Mouse (Mus musculus) embryonic facial prominence, embryonic 15.5 days (tissue): ENCODE measurements around the gene D130043K22Rik. TPM values are rescaled to one million over a fixed set of nuclear protein-coding genes. Genes with fewer than 3 reads are reported as not detected.

ENCODE experiments used
- ATAC-seq: fragments of 200-750 bp; cut with Nextera tagmentation; 2 replicates; pipeline ENCODE4 v1.8.0; 2017; ENCODE audit warnings: low read depth, moderate TSS enrichment; ENCODE audit not compliant: insufficient number of reproducible peaks, low FRiP score, low TSS enrichment
- H3K27ac ChIP-seq: fragments of 300-500 bp; sonication (generic); replicated peaks from 2 replicates; pipeline ENCODE4 v1.5.1; 2015; ENCODE audit warnings: mild to moderate bottlenecking, inconsistent platforms
- H3K27me3 ChIP-seq: fragments of 300-500 bp; sonication (generic); 2 replicates; pipeline ENCODE4 v1.6.1; 2015; ENCODE audit warnings: inconsistent platforms
- H3K36me3 ChIP-seq: fragments of 300-500 bp; sonication (generic); 2 replicates; pipeline ENCODE4 v1.6.1; 2015; ENCODE audit warnings: mild to moderate bottlenecking, inconsistent platforms
- H3K4me1 ChIP-seq: fragments of 300-500 bp; sonication (generic); 2 replicates; pipeline ENCODE4 v1.6.1; 2015; ENCODE audit warnings: inconsistent platforms
- H3K4me2 ChIP-seq: fragments of 300-500 bp; sonication (generic); replicated peaks from 2 replicates; pipeline ENCODE4 v1.6.1; 2015; ENCODE audit warnings: mild to moderate bottlenecking, inconsistent platforms
- H3K4me3 ChIP-seq: fragments of 300-500 bp; sonication (generic); replicated peaks from 2 replicates; pipeline ENCODE4 v1.5.1; 2015; ENCODE audit warnings: mild to moderate bottlenecking, inconsistent platforms
- H3K9ac ChIP-seq: fragments of 300-500 bp; sonication (generic); 2 replicates; pipeline ENCODE4 v1.6.1; 2015; ENCODE audit warnings: inconsistent platforms
- H3K9me3 ChIP-seq: fragments of 300-500 bp; sonication (generic); replicated peaks from 2 replicates; pipeline ENCODE4 v1.6.1; 2016; ENCODE audit warnings: inconsistent platforms
- WGBS: fragments of 180-500 bp; shearing (Covaris S2); methylation state at CpG from one replicate; pipeline ENCODE4 v1.1.7; 2015; 5-methylcytosine and 5-hydroxymethylcytosine counted together
- polyA plus RNA-seq: library from polyadenylated mRNA; unstranded; fragments of >200 nt; fragmentation: Nextera tagmentation; extraction: Ambion mirVana; gene quantifications from 2 replicates; pipeline ENCODE4 v1.2.1, GENCODE M21; 2015

The D130043K22Rik gene
- 0.88 and 1.3 TPM in 2 replicates for polyA plus RNA-seq

DNA sequence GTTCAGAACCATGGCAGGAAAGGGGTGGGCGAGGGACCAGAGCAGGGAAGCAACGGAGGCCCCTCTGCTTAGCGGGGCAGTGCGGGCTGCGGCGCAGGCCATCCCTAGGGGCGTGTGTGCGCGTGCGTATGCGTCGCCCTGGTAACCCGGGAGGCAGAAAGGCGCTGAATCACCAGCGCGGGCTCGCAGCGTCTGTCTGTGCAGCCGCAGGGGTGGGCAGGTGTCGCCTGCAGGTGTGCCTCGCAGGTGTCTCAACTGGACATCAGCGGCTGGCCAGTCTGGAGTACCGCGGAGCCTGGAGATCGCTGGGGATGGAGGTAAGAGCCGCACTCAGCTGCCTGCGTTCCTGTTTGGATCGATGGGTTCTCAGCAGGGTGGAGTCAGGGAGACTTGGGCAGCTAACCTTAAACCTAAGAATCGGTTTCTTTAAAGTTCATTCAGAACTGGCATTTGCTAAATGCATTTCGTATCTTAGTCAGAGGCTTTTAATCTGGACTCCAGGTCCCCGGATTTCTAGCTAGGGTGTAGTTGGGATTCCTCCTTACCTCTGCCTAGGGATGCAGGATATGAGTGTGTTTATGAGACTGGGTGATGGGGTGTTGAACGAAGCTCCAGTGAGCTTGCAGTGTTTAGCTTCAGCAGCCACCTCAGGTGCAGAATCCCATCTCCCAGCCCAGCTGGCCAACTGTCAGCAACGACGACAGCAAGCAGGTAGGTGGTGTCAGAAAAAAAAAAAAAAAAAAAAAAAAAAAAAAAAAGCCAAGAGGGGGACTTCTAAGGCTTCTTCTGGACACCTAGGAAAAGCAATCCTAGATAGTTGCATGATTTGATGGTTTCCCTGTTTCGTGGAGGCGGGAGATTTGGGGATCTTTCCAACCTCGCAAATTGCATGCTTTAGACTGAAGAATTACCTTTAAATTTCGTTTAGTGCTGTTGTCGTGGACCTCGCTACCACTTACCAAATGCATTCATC is at the start of gene D130043K22Rik:
TSS of gene D130043K22Rik (plus strand) at position 153 of the 973 bp plus-strand sequence.
- Histone ChIP-seq H3K27ac (peak within 1 kb of the TSS; percentile 28; the same call in 1 of the 2 replicates), H3K27me3 (no peaks in the 10 kb centered on the region), H3K9ac (no peak within 1 kb of the TSS), H3K36me3 (peaks cover 11% of the 10 kb centered on the region; the same call in 1 of the 2 replicates), H3K4me1 (peaks cover 8% of the 10 kb centered on the region), H3K9me3 (no peaks in the 10 kb centered on the region), H3K4me3 (peak within 1 kb of the TSS; percentile 43), H3K4me2 (peak within 1 kb of the TSS; percentile 81)
- WGBS = 13% methylated on average over 40 of the region's 40 CpGs
- peak; percentile 84 for ATAC-seq

DNA sequence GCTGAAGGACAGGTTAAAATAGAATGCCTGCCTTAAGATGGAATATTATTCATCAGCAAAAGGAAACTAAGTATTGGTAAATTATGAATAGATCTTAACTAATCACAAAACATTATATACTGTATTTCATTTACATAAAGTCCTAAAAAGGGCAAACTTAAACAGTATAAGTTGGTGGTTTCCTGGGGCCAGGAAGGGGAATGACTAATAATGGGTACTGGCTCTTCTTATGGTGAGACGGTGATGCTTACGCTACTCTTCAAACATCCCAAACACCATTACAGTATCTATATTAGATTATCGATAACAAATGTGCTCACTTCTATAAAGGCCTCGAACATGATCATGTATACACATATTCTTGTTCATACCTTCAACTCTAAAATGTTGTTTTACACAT is 46.2 kb upstream of the D130043K22Rik start:
- Histone ChIP-seq H3K4me1 (peaks cover 15% of the 10 kb centered on the region; the same call in 1 of the 2 replicates), H3K27me3 (no peaks in the 10 kb centered on the region), H3K9ac (no peak overlapping the region), H3K9me3 (no peaks in the 10 kb centered on the region), H3K4me3 (no peak overlapping the region), H3K27ac (no peak overlapping the region), H3K4me2 (no peak overlapping the region), H3K36me3 (no peaks in the 10 kb centered on the region)
- no peak for ATAC-seq
- 95% methylated on average over 4 of the region's 4 CpGs for WGBS

DNA sequence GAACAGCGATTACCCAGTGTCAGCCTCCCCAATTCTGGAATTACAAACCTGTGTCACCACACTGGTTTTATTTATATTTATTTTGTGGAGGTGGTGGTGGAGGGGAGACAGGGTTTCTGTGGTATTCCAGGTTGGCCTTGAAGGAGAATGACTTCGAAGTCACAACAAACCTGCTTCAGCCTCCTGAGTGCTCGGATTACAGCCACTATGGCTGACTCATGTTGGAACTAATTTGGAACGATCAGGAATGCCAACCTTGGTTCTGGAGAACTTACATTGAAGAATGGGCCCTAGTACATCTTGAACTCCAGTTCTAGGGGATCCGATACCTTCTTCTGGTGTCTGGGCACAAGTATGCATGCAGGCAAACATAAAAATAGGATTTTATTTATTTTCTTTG is 45.6 kb upstream of the D130043K22Rik start:
- Histone ChIP-seq H3K27me3 (no peaks in the 10 kb centered on the region), H3K9ac (no peak overlapping the region; the same call in 1 of the 2 replicates), H3K4me3 (peak overlapping the region; percentile 97), H3K4me1 (peaks cover 15% of the 10 kb centered on the region; the same call in 1 of the 2 replicates), H3K9me3 (no peaks in the 10 kb centered on the region), H3K4me2 (peak overlapping the region; percentile 65), H3K27ac (no peak overlapping the region), H3K36me3 (no peaks in the 10 kb centered on the region)
- 56% methylated on average over 5 of the region's 5 CpGs for WGBS
- no peak for ATAC-seq

DNA sequence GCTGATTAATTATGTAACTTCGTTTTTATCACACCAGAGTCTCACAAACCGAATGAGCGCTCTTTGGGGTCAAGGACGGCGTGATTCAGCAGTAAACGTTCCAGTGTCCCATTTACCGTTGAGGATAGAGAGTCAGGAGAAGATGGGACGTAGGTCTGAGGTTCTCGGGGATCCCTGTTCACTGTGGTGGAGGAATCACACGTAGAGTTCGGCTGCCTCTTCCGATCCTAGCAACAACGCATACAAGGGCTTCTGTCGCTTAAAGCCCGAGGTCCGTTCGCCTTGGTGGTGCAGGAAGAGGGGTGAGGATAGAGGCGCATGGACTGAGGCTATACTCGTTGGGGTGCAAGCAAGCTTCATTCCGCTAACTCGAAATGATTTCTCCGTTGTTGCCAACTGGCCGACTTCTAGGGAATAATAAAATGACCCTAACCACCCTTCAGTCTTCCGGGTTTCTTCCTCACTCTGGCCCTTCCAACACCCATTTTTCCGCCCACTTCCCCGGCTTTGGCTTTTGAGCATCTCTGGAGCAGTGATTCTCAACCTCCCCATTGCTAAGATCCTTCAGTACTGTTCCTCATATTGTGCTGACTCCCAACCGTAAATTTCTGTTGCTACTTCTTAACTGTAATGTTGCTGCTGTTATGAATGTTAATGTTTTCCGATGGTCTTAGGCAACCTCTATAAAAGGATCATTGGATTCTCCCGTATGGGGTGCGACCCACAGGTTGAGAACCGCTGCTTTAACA is 44.8 kb upstream of the D130043K22Rik start:
- peak; percentile 39 for ATAC-seq
- Histone ChIP-seq H3K4me2 (peak overlapping the region; percentile 65), H3K9me3 (no peaks in the 10 kb centered on the region), H3K27ac (peak overlapping the region; percentile 100), H3K4me3 (peak overlapping the region; percentile 97), H3K27me3 (no peaks in the 10 kb centered on the region), H3K36me3 (no peaks in the 10 kb centered on the region), H3K9ac (peak overlapping the region; percentile 10), H3K4me1 (peaks cover 18% of the 10 kb centered on the region; the same call in 1 of the 2 replicates)
- under 1% methylated on average over 31 of the region's 31 CpGs for WGBS

DNA sequence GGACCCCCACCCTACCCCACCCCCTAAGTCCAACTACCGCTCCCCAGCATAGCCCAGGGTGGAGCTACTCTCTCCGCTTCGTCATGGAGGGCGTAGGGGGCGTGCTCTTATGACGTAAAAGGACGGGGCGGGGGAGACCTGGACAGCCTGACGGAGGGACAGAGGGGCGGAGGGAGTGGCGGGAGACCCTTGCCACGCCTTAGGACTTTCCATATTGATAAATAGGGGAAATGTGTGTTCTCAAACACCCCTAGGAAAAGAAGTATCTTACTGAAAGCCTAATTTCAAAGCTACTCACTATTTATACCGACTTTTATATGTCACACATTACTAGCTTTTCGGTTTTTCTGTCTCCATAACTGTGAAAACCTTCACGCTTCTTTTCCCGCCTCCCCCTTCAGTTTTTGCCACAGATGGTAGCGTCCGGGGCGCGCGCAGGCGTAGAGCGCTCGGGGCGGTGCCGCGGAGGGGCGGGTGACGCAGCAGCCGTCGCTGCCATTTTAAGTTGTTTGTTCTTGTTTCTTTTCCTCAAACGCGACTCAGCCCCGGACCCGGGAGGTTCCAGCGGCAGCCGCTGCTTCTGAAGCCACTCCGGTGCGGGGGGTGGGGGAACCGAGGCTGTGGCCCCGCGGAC is 44.1 kb upstream of the D130043K22Rik start:
- Histone ChIP-seq H3K36me3 (peaks cover 5% of the 10 kb centered on the region; the same call in 1 of the 2 replicates), H3K27ac (peak overlapping the region; percentile 100), H3K4me3 (peak overlapping the region; percentile 97), H3K9ac (peak overlapping the region; percentile 99), H3K4me1 (peaks cover 18% of the 10 kb centered on the region; the same call in 1 of the 2 replicates), H3K9me3 (no peaks in the 10 kb centered on the region), H3K27me3 (no peaks in the 10 kb centered on the region), H3K4me2 (peak overlapping the region; percentile 65)
- WGBS = under 1% methylated on average over 42 of the region's 42 CpGs
- peak; percentile 99 for ATAC-seq

DNA sequence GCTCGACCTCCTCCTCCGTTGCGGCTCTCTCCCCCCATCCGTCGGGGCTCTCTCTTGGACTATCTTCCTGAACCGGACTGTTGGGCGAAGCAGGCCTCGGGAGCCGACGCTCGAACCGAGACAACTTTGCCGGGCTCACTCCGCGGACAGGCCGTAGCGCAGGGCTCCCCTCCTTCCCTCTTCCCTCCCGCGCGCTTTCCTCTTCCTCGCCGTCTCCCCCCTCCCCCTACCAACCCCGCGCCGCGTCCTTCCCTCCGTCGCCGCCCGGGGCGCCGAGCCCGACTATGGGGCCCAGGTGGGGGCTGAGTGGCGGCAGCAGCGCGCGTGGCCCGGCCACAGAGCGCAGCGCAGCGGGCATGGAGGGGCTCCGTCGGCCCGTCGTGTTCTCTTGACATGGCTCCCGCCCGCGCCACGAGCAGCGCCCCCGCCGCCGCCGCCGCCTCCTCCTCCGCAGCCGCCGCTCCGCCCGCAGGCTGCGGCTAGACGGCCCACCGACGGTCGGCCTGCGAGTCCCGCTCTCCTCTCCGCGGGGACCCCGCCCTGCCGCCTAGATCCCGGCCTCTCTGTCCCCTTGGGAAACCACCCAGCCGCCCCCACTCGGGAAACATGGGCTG is 43.5 kb upstream of the D130043K22Rik start, which contains the start of gene BC005537:
TSS of gene BC005537 (plus strand) at position 350 of the 614 bp plus-strand sequence.
- H3K36me3 ChIP-seq = peaks cover 8% of the 10 kb centered on the region; the same call in 1 of the 2 replicates
- peak within 1 kb of the TSS; percentile 65 for H3K4me2 ChIP-seq
- H3K4me3 ChIP-seq = peak within 1 kb of the TSS; percentile 97
- peaks cover 18% of the 10 kb centered on the region; the same call in 1 of the 2 replicates for H3K4me1 ChIP-seq
- no peaks in the 10 kb centered on the region for H3K27me3 ChIP-seq
- WGBS = under 1% methylated on average over 60 of the region's 74 CpGs
- ATAC-seq = peak; percentile 41
- H3K9me3 ChIP-seq = no peaks in the 10 kb centered on the region
- H3K27ac ChIP-seq = peak within 1 kb of the TSS; percentile 100
- H3K9ac ChIP-seq = peak within 1 kb of the TSS; percentile 99

DNA sequence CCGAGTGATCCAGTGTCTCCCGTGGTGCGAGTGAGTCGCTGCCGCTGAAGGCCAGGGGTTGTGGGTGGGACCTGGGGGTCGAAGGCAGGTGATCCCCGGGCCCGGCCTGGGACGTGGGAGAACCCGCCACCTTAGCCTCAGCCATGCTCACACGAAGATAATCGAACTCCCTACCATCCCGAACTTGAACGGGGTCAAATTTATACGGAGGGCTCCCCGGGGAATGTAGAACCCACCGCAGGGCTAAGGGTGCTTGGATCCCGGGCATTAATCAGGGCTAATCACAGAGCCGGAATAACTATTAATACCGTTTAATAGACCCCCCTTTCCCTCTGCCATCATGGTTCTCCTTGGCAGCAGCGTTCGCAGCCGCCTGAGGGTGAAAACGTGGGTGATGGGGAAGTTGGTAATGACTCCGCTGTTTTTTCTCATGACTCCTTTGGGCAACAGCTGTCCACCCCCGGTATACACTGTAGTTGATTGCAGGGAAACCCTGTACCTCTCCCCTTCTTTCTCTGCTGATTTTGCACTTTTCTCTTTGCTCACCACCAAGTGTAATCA is 42.7 kb upstream of the D130043K22Rik start:
- Histone ChIP-seq H3K9me3 (no peaks in the 10 kb centered on the region), H3K36me3 (peaks cover 13% of the 10 kb centered on the region), H3K27me3 (no peaks in the 10 kb centered on the region), H3K4me2 (peak overlapping the region; percentile 65), H3K27ac (peak overlapping the region; percentile 100; the same call in 1 of the 2 replicates), H3K9ac (peak overlapping the region; percentile 99), H3K4me1 (peaks cover 18% of the 10 kb centered on the region; the same call in 1 of the 2 replicates), H3K4me3 (peak overlapping the region; percentile 97)
- WGBS = under 1% methylated on average over 26 of the region's 26 CpGs
- no peak for ATAC-seq

DNA sequence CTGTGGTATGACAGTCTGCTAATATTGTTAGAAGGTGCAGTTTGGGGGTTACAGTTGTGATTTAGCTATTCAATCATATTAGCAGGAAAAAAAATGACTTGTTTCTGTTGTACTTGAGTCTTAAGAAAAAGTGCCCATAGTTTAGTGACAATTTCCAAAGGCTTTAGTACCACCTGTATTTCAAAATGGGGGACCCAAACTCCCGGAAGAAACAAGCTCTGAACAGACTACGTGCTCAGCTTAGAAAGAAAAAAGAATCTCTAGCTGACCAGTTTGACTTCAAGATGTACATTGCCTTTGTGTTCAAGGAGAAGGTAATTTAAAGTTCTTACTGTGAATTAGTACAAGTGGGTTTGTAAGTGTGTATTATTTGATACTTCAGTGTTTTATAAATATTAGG is 41.7 kb upstream of the D130043K22Rik start:
- ATAC-seq = no peak
- Histone ChIP-seq H3K4me1 (peaks cover 18% of the 10 kb centered on the region; the same call in 1 of the 2 replicates), H3K27ac (no peak overlapping the region)

DNA sequence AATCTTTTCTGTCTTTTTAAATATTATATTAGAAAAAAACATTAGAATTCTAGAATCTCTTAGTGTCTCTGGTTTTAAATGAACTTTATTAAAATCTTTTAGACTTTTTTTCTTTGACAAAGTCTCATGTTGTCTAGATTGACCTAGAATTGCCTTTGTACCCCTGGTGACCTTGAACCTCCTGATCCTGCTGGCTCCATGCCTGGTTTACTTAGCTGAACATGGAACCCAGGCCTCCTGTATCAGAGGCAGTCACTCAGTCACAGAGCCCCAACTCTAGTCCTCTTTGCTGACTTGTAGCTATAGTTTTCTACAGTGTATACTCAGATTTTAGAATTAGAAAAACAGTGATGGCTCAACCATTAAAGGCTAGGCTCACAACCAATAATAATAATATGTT is 38.9 kb upstream of the D130043K22Rik start:
- no peak overlapping the region for H3K27ac ChIP-seq
- no peak for ATAC-seq
- no peak overlapping the region for H3K9ac ChIP-seq
- H3K4me2 ChIP-seq = no peak overlapping the region
- H3K36me3 ChIP-seq = peaks cover 40% of the 10 kb centered on the region
- peaks cover 11% of the 10 kb centered on the region; the same call in 1 of the 2 replicates for H3K4me1 ChIP-seq
- H3K27me3 ChIP-seq = no peaks in the 10 kb centered on the region
- H3K9me3 ChIP-seq = no peaks in the 10 kb centered on the region
- no peak overlapping the region for H3K4me3 ChIP-seq

More for the DNA sequence above, 41.7 kb upstream of the D130043K22Rik start:
- peaks cover 20% of the 10 kb centered on the region for H3K36me3 ChIP-seq
- no peaks in the 10 kb centered on the region for H3K27me3 ChIP-seq
- H3K9ac ChIP-seq = 0 out of 2 replicates have a peak overlapping the region, but pooled peaks have one; percentile 99
- peak overlapping the region; percentile 97 for H3K4me3 ChIP-seq
- peak overlapping the region; percentile 65 for H3K4me2 ChIP-seq
- H3K9me3 ChIP-seq = no peaks in the 10 kb centered on the region
- WGBS = 13% methylated on average over 2 of the region's 2 CpGs

DNA sequence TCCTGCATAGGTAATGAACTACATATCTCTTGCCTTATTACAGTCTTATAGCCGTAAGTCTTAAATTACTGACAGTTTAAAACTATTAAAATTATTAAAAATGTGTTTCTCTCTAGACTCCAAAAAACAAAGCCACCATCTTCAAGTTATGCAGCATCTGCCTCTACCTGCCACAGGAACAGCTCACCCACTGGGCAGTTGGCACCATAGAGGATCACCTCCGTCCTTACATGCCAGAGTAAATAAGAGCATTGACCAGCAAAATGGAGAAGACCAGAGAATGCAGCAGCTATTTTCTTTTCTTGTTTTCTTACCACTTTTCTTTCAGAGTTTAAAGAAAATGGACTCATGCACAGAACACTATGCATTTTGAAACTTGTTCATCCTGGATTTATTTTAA is 32.4 kb upstream of the D130043K22Rik start:
- H3K9me3 ChIP-seq = no peaks in the 10 kb centered on the region
- no peak overlapping the region for H3K9ac ChIP-seq
- ATAC-seq = no peak
- H3K27ac ChIP-seq = no peak overlapping the region
- no peaks in the 10 kb centered on the region for H3K27me3 ChIP-seq
- peaks cover 54% of the 10 kb centered on the region for H3K36me3 ChIP-seq
- WGBS = 89% methylated on average over 2 of the region's 2 CpGs
- no peaks in the 10 kb centered on the region for H3K4me1 ChIP-seq
- H3K4me2 ChIP-seq = no peak overlapping the region
- no peak overlapping the region for H3K4me3 ChIP-seq
